Mouse (Mus musculus) neural tube, embryonic 12.5 days (tissue): Measurements from ENCODE around the gene Pex1. TPM values are rescaled to one million over a fixed set of nuclear protein-coding genes. Genes with fewer than 3 reads are reported as not detected.
A peak's percentile ranks its signal among the peaks of the same experiment; 100 is the strongest.

Source experiments
- ATAC-seq: fragments of 200-750 bp; cut with Nextera tagmentation; 2 replicates; pipeline ENCODE4 v1.8.0; 2017; ENCODE audit warnings: low read depth, mild to moderate bottlenecking, moderate TSS enrichment, moderate library complexity; ENCODE audit not compliant: low FRiP score
- H3K27ac ChIP-seq: fragments of 300-500 bp; sonication (generic); 2 replicates; pipeline ENCODE4 v1.5.1; 2016
- H3K27me3 ChIP-seq: fragments of 300-500 bp; sonication (generic); replicated peaks from 2 replicates; pipeline ENCODE4 v1.6.1; 2016; ENCODE audit warnings: mild to moderate bottlenecking
- H3K36me3 ChIP-seq: fragments of 300-500 bp; sonication (generic); 2 replicates; pipeline ENCODE4 v1.6.1; 2016; ENCODE audit warnings: mild to moderate bottlenecking
- H3K4me1 ChIP-seq: fragments of 300-500 bp; sonication (generic); 2 replicates; pipeline ENCODE4 v1.6.1; 2016
- H3K4me2 ChIP-seq: fragments of 300-500 bp; sonication (generic); replicated peaks from 2 replicates; pipeline ENCODE4 v1.6.1; 2016; ENCODE audit warnings: mild to moderate bottlenecking
- H3K4me3 ChIP-seq: fragments of 300-500 bp; sonication (generic); 2 replicates; pipeline ENCODE4 v1.5.1; 2016
- H3K9ac ChIP-seq: fragments of 300-500 bp; sonication (generic); 2 replicates; pipeline ENCODE4 v1.6.1; 2016; ENCODE audit warnings: mild to moderate bottlenecking
- H3K9me3 ChIP-seq: fragments of 300-500 bp; sonication (generic); 2 replicates; pipeline ENCODE4 v1.6.1; 2016; ENCODE audit warnings: mild to moderate bottlenecking
- WGBS: fragments of 180-500 bp; shearing (Covaris S2); methylation state at CpG from one replicate; pipeline ENCODE4 v1.1.7; 2016; 5-methylcytosine and 5-hydroxymethylcytosine counted together
- polyA plus RNA-seq: library from polyadenylated mRNA; unstranded; fragments of >200 nt; fragmentation: Nextera tagmentation; extraction: Ambion mirVana; gene quantifications from 2 replicates; pipeline ENCODE4 v1.2.1, GENCODE M21; 2016

The Pex1 gene
- 20.6 and 22.4 TPM in 2 replicates for polyA plus RNA-seq

- H3K36me3 ChIP-seq = peaks cover 14% of the 10 kb centered on the region
- WGBS = under 1% methylated on average over 50 of the region's 50 CpGs
- peaks cover 15% of the 10 kb centered on the region for H3K4me1 ChIP-seq
- peak; percentile 98 for ATAC-seq
- H3K27ac ChIP-seq = no peak within 1 kb of the TSS
- H3K4me2 ChIP-seq = peak within 1 kb of the TSS; percentile 88
- peak within 1 kb of the TSS; percentile 66 for H3K9ac ChIP-seq
- H3K4me3 ChIP-seq = peak within 1 kb of the TSS; percentile 70
- no peaks in the 10 kb centered on the region for H3K27me3 ChIP-seq
- H3K9me3 ChIP-seq = no peaks in the 10 kb centered on the region
These were observed at the start of gene Pex1 for GRCm38 (mm10) chr5:3595693-3596398. Gene Pex1 (plus strand): TSS chr5:3596066.

GRCm38 (mm10) chr5:3546226-3546625 is 49.6 kb upstream of the Pex1 start:
- H3K9ac ChIP-seq = no peak overlapping the region
- ATAC-seq = no peak
- no peak overlapping the region for H3K27ac ChIP-seq
- H3K36me3 ChIP-seq = peaks cover 4% of the 10 kb centered on the region; the same call in 1 of the 2 replicates
- no peak overlapping the region for H3K4me3 ChIP-seq
- H3K9me3 ChIP-seq = no peaks in the 10 kb centered on the region
- no peak overlapping the region for H3K4me2 ChIP-seq
- H3K27me3 ChIP-seq = no peaks in the 10 kb centered on the region
- 87% methylated on average over 1 of the region's 1 CpGs for WGBS
- H3K4me1 ChIP-seq = peaks cover 12% of the 10 kb centered on the region

- H3K4me3 ChIP-seq = no peak overlapping the region
- H3K9ac ChIP-seq = no peak overlapping the region
- no peak for ATAC-seq
- no peaks in the 10 kb centered on the region for H3K27me3 ChIP-seq
- H3K36me3 ChIP-seq = peaks cover 14% of the 10 kb centered on the region
- no peak overlapping the region for H3K27ac ChIP-seq
- H3K4me1 ChIP-seq = no peaks in the 10 kb centered on the region
- WGBS = 93% methylated on average over 1 of the region's 1 CpGs
- H3K4me2 ChIP-seq = no peak overlapping the region
- H3K9me3 ChIP-seq = no peaks in the 10 kb centered on the region
These were observed 44.4 kb upstream of the Pex1 start for GRCm38 (mm10) chr5:3551481-3551880.

- peaks cover 27% of the 10 kb centered on the region for H3K36me3 ChIP-seq
- no peak overlapping the region for H3K4me3 ChIP-seq
- H3K4me1 ChIP-seq = no peaks in the 10 kb centered on the region
- no peak for ATAC-seq
- H3K4me2 ChIP-seq = no peak overlapping the region
- no peak overlapping the region for H3K9ac ChIP-seq
- WGBS = 95% methylated on average over 2 of the region's 2 CpGs
- H3K9me3 ChIP-seq = no peaks in the 10 kb centered on the region
- no peaks in the 10 kb centered on the region for H3K27me3 ChIP-seq
- H3K27ac ChIP-seq = no peak overlapping the region
These were observed 41.7 kb upstream of the Pex1 start for GRCm38 (mm10) chr5:3554198-3554597.

DNA sequence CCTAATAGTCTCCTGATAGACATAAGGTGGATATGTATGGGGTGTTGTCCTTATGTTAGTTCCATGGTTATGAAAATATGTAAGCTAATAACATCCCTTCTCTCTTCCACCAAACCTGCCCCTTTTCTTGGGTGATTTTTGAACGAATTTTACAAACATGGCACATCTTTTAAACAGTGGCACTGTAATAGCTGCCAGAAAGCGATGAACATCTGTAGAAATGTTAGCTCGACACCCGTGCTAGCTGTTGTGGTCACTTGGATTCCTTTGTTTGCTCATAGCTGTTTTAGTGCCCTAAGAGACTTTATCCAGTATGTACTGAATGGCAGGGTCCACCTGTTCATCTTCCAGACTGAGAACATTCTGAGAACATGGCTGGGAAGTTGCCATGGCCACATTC is 24.6 kb upstream of the Pex1 start, which contains the start of gene 1700109H08Rik:
Gene 1700109H08Rik (plus strand): TSS at position 301 of the 400 bp plus-strand sequence.
- Histone ChIP-seq H3K4me2 (no peak within 1 kb of the TSS), H3K4me3 (no peak within 1 kb of the TSS), H3K4me1 (no peaks in the 10 kb centered on the region), H3K36me3 (peaks cover 85% of the 10 kb centered on the region), H3K9me3 (0 out of 2 replicates have a peak, but pooled peaks cover 4% of the 10 kb centered on the region), H3K27me3 (no peaks in the 10 kb centered on the region), H3K27ac (no peak within 1 kb of the TSS), H3K9ac (no peak within 1 kb of the TSS)
- 96% methylated on average over 4 of the region's 4 CpGs for WGBS
- no peak for ATAC-seq

DNA sequence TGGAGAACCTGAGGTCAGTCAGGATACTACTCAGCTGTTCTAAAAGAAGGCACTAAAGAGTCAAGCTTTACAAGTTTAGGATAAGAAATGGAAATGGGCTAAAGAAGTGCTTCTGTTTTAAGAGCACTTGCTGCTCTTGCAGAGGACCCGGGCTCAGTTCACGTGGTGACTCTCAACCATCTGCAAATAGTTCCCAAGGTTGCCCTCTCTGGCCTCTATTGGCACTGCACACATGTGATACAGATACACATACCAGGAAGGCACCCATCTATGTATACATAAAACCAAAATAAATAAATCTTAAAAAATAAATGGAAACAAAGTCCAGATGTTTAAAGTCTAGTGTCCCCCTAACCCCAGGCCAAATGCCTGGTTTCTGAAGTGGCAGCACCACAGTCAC is 21.0 kb upstream of the Pex1 start:
- Histone ChIP-seq H3K9me3 (0 out of 2 replicates have a peak, but pooled peaks cover 4% of the 10 kb centered on the region), H3K4me3 (no peak overlapping the region), H3K27me3 (no peaks in the 10 kb centered on the region), H3K4me1 (no peaks in the 10 kb centered on the region), H3K27ac (no peak overlapping the region), H3K4me2 (no peak overlapping the region), H3K36me3 (peaks cover 95% of the 10 kb centered on the region), H3K9ac (no peak overlapping the region)
- WGBS = 93% methylated on average over 2 of the region's 2 CpGs
- no peak for ATAC-seq

GRCm38 (mm10) chr5:3577939-3578338 is 17.9 kb upstream of the Pex1 start:
- ATAC-seq = no peak
- WGBS = 89% methylated on average over 2 of the region's 2 CpGs
- Histone ChIP-seq H3K36me3 (peaks cover 82% of the 10 kb centered on the region), H3K4me1 (no peaks in the 10 kb centered on the region), H3K9ac (no peak overlapping the region), H3K27me3 (no peaks in the 10 kb centered on the region), H3K4me2 (no peak overlapping the region), H3K4me3 (no peak overlapping the region), H3K27ac (no peak overlapping the region), H3K9me3 (0 out of 2 replicates have a peak, but pooled peaks cover 4% of the 10 kb centered on the region)

DNA sequence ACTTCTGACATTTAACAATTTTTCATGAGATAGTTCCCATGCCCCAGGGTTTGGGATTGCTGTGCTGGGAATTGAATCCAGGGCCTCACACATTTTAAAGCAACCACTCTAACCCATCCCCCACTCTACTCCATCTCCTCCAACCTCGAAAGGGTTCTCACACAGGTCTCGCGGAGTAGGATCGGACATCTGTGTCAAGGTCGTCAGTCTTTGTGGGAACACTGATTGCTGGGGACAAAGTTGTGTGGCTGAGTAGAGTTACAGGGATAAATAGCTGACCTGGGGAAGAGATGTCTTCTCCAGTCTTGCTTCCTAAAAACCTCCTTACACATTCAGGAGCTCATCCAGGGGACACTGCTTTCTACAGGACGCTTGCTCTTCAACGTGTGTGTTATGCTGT is 16.8 kb upstream of the Pex1 start:
- ATAC-seq = no peak
- Histone ChIP-seq H3K9me3 (0 out of 2 replicates have a peak, but pooled peaks cover 4% of the 10 kb centered on the region), H3K4me2 (no peak overlapping the region), H3K4me1 (no peaks in the 10 kb centered on the region), H3K27me3 (no peaks in the 10 kb centered on the region), H3K9ac (no peak overlapping the region), H3K36me3 (peaks cover 81% of the 10 kb centered on the region), H3K27ac (no peak overlapping the region), H3K4me3 (no peak overlapping the region)
- 96% methylated on average over 7 of the region's 7 CpGs for WGBS

GRCm38 (mm10) chr5:3596399-3596766 is 517 bp downstream of the Pex1 start, which contains the start of gene Rbm48:
Gene Rbm48 (minus strand): TSS chr5:3596585.
- peaks cover 15% of the 10 kb centered on the region for H3K4me1 ChIP-seq
- H3K9me3 ChIP-seq = no peaks in the 10 kb centered on the region
- no peaks in the 10 kb centered on the region for H3K27me3 ChIP-seq
- peak within 1 kb of the TSS; percentile 70 for H3K4me3 ChIP-seq
- H3K4me2 ChIP-seq = peak within 1 kb of the TSS; percentile 88
- peak within 1 kb of the TSS; percentile 66 for H3K9ac ChIP-seq
- no peak within 1 kb of the TSS for H3K27ac ChIP-seq
- under 1% methylated on average over 31 of the region's 31 CpGs for WGBS
- peaks cover 8% of the 10 kb centered on the region for H3K36me3 ChIP-seq
- peak; percentile 87 for ATAC-seq

- H3K36me3 ChIP-seq = 0 out of 2 replicates have a peak, but pooled peaks cover under 1% of the 10 kb centered on the region
- peak overlapping the region; percentile 57 for H3K4me2 ChIP-seq
- ATAC-seq = no peak
- peak overlapping the region; percentile 62; the same call in 1 of the 2 replicates for H3K9ac ChIP-seq
- H3K4me3 ChIP-seq = peak overlapping the region; percentile 70; the same call in 1 of the 2 replicates
- peaks cover 15% of the 10 kb centered on the region for H3K4me1 ChIP-seq
- H3K9me3 ChIP-seq = no peaks in the 10 kb centered on the region
- no peak overlapping the region for H3K27ac ChIP-seq
- H3K27me3 ChIP-seq = no peaks in the 10 kb centered on the region
These were observed 1.3 kb downstream of the Pex1 start for GRCm38 (mm10) chr5:3597171-3597570.

DNA sequence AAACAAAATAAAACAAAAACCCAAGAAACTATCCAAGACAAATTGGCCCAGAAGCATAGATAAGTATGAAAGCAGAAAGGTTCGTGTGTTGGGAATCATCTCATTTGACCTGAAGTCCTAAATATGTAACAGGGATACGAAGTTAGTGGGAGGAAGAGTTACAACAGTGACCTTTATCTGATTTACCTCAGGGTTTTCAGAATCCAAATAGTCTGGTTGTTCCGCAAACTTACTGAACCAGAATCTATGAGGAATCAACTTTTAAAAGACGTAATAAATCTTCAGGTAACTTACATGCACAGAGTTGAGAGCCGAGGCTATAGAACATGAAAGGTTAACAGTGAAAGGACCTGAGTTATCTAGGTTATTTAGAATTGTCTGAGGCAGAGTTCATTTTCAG is 2.9 kb downstream of the Pex1 start:
- Histone ChIP-seq H3K27me3 (no peaks in the 10 kb centered on the region), H3K27ac (no peak overlapping the region), H3K9me3 (no peaks in the 10 kb centered on the region), H3K9ac (no peak overlapping the region), H3K36me3 (no peaks in the 10 kb centered on the region), H3K4me2 (no peak overlapping the region), H3K4me3 (no peak overlapping the region), H3K4me1 (peaks cover 15% of the 10 kb centered on the region)
- WGBS = 93% methylated on average over 5 of the region's 5 CpGs
- no peak for ATAC-seq

DNA sequence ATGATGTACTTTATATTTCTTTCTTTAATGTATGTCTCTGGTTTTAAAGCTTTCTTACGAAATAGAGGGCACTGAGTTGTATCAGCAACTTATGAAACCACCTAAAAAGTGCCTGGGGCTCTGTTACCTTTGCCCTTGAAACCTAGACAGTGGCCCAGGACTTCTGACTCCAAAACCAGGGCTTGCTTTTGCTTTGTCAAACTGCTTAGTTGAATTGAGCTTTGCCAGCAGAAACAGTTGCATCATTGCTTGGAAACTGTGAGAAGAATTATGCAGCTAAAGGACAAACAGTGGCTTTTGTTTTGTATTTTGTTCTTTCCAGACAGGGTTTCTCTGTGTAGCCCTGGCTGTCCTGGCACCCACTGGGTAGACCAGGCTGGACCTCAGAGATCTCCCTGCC is 4.4 kb downstream of the Pex1 start:
- Histone ChIP-seq H3K9me3 (no peaks in the 10 kb centered on the region), H3K27ac (no peak overlapping the region), H3K9ac (no peak overlapping the region), H3K27me3 (no peaks in the 10 kb centered on the region), H3K36me3 (peaks cover 7% of the 10 kb centered on the region; the same call in 1 of the 2 replicates), H3K4me2 (no peak overlapping the region), H3K4me1 (peaks cover 6% of the 10 kb centered on the region), H3K4me3 (no peak overlapping the region)
- ATAC-seq = no peak
- WGBS = 83% methylated on average over 1 of the region's 1 CpGs

DNA sequence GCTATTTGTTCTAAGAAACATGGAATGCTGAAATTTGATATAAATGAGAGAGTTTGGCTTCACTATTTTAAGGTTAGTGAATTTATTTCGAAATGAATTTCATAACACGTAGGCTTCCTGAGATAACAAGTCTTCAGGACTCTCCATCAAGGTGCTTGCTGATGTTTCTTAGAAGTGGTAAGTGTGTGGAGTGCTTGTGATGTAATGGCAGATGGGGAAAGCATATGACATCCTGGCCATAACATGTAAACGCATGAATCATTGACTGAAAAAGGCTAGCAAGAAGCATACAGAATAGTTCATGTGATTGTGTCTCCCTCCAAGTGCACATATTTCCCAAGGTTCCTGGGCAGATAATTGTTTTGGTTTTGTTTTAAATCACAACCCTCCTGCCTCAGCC is 4.9 kb downstream of the Pex1 start:
- no peak overlapping the region for H3K27ac ChIP-seq
- ATAC-seq = no peak
- H3K27me3 ChIP-seq = no peaks in the 10 kb centered on the region
- WGBS = 94% methylated on average over 3 of the region's 3 CpGs
- no peak overlapping the region for H3K9ac ChIP-seq
- no peaks in the 10 kb centered on the region for H3K9me3 ChIP-seq
- no peak overlapping the region for H3K4me2 ChIP-seq
- H3K4me1 ChIP-seq = 0 out of 2 replicates have a peak, but pooled peaks cover 3% of the 10 kb centered on the region
- no peak overlapping the region for H3K4me3 ChIP-seq
- peaks cover 11% of the 10 kb centered on the region for H3K36me3 ChIP-seq
